Mouse (Mus musculus): ENCODE measurements around the gene Gadd45b. TPM values are rescaled to one million over a fixed set of nuclear protein-coding genes. Genes with fewer than 3 reads are reported as not detected.

Gene Gadd45b
- total and polyA plus RNA-seq, 3 experiments = 14.9 to 52.5 (median 24.4) TPM

DNA sequence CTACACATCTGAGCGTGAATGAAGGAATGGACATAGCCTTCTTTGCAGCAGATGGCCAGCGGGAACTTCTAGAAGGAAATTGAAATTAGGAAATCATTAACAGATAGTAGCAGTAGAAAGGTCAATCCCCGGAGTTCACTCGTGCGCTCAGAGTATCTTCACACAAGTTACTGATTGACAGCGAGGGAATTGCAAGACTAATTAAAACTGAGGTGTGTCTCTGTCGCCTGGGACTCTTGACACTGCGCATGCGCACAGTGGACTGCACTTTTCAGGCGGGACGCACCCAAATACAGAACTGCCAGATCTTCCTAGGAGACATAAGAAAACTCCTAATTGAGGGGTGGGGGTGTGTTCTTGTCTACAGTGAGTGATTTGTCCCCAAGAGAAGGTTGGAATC is 45.6 kb downstream of the Gadd45b start:
- H3K4me3 ChIP-seq (replicated peaks in 1 of 3; ENCODE audit: low read depth in 2 of 3, low read length in 2 of 3, poor library complexity in 1 of 3) = no peak overlapping the region
- in situ Hi-C loops (cut with MboI; ENCODE audit: low pct_ligation_motif_present, low pct_unique_long_range_greater_than_20kb, low sequenced_read_pairs) (no loop called here), dilution Hi-C loops (cut with MboI; ENCODE audit: extremely low pct_ligation_motif_present, extremely low pct_unique_long_range_greater_than_20kb, low sequenced_read_pairs) (no loop called here)
- no peak for DNase-seq (ENCODE audit: extremely low read depth)
- no peaks in the 10 kb centered on the region for H3K36me3 ChIP-seq (replicated peaks in 1 of 2; ENCODE audit: control insufficient read depth in 1 of 2, insufficient read depth in 1 of 2, low read length in 1 of 2)
- H3K79me2 ChIP-seq (replicated peaks; ENCODE audit: control insufficient read depth, extremely low read depth, insufficient read depth, poor library complexity, severe bottlenecking) = no peaks in the 10 kb centered on the region
- no peak for TF ChIP-seq UBTF (IDR thresholded peaks at IDR 0.05; ENCODE audit: low read depth, low read length)
- TF ChIP-seq IRF4 (IDR thresholded peaks at IDR 0.05; ENCODE audit: low read depth, low read length) = no peak
- TF ChIP-seq ZNF384 (IDR thresholded peaks at IDR 0.05; ENCODE audit: low read depth, low read length) = no peak
- no peak for TF ChIP-seq CTCF (conservative IDR thresholded peaks at IDR 0.05 in 1 of 2, IDR thresholded peaks at IDR 0.05 in 1 of 2; ENCODE audit: low read depth in 2 of 2, low read length in 2 of 2)
- no peak for TF ChIP-seq ZMIZ1 (IDR thresholded peaks at IDR 0.05; ENCODE audit: low read depth, low read length)
- TF ChIP-seq JUND (conservative IDR thresholded peaks at IDR 0.05; ENCODE audit: low read depth, low read length) = no peak
- no peak for TF ChIP-seq POLR2AphosphoS2 (IDR thresholded peaks at IDR 0.05; ENCODE audit: low read depth, low read length)
- TF ChIP-seq MEF2A (IDR thresholded peaks at IDR 0.05; ENCODE audit: borderline replicate concordance, low read depth, low read length) = no peak
- TF ChIP-seq ETS1 (conservative IDR thresholded peaks at IDR 0.05; ENCODE audit: low read depth, low read length) = no peak
- TF ChIP-seq CHD1 (IDR thresholded peaks at IDR 0.05; ENCODE audit: low read depth, low read length) = no peak
- TF ChIP-seq HCFC1 (IDR thresholded peaks at IDR 0.05; ENCODE audit: low read depth, low read length) = no peak
- TF ChIP-seq ZC3H11A (IDR thresholded peaks at IDR 0.05; ENCODE audit: low read depth, low read length) = no peak
- TF ChIP-seq NELFE (IDR thresholded peaks at IDR 0.05; ENCODE audit: low read depth, low read length) = no peak
- TF ChIP-seq KAT2A (IDR thresholded peaks at IDR 0.05; ENCODE audit: insufficient replicate concordance, low read length) = no peak
- H3K4me1 ChIP-seq (ENCODE audit: control insufficient read depth in 1 of 2, insufficient read depth in 2 of 2) = no peaks in the 10 kb centered on the region; a peak in 1 of 4 replicates
- no peaks in the 10 kb centered on the region for H3K27me3 ChIP-seq (replicated peaks)
- no peak overlapping the region for H3K9ac ChIP-seq (ENCODE audit: insufficient read depth, low read depth)
- no peak overlapping the region for H3K27ac ChIP-seq (ENCODE audit: insufficient read depth, low read depth)
- H3K4me2 ChIP-seq (ENCODE audit: insufficient read depth, low read depth, poor library complexity, severe bottlenecking) = no peak overlapping the region
- peaks cover 7% of the 10 kb centered on the region for H3K9me3 ChIP-seq (replicated peaks; ENCODE audit: low read length)

GRCm38 (mm10) chr10:80981564-80982112 is 51.8 kb downstream of the Gadd45b start:
- H3K9ac ChIP-seq (ENCODE audit: insufficient read depth, low read depth) = no peak overlapping the region
- peaks cover 15 to 36% of the 10 kb centered on the region in 2 experiments for H3K4me1 ChIP-seq (ENCODE audit: control insufficient read depth in 1 of 2, insufficient read depth in 2 of 2)
- TF ChIP-seq SMC3 (IDR thresholded peaks at IDR 0.05; ENCODE audit: low read depth, low read length) = peak; percentile 43
- no peak for TF ChIP-seq POLR2AphosphoS2 (IDR thresholded peaks at IDR 0.05; ENCODE audit: low read depth, low read length)
- TF ChIP-seq RAD21 (IDR thresholded peaks at IDR 0.05; ENCODE audit: low read depth, low read length) = peak; percentile 51
- no peak for TF ChIP-seq MXI1 (IDR thresholded peaks at IDR 0.05; ENCODE audit: low read depth, low read length)
- peak in 1 of 2 experiments; percentile 60; a peak in 2 of 4 replicates for TF ChIP-seq CTCF (conservative IDR thresholded peaks at IDR 0.05 in 1 of 2, IDR thresholded peaks at IDR 0.05 in 1 of 2; ENCODE audit: low read depth in 2 of 2, low read length in 2 of 2)
- no peak for TF ChIP-seq KAT2A (IDR thresholded peaks at IDR 0.05; ENCODE audit: insufficient replicate concordance, low read length)
- peaks cover 7% of the 10 kb centered on the region for H3K27me3 ChIP-seq (replicated peaks)
- no peaks in the 10 kb centered on the region for H3K36me3 ChIP-seq (replicated peaks in 1 of 2; ENCODE audit: control insufficient read depth in 1 of 2, insufficient read depth in 1 of 2, low read length in 1 of 2)
- H3K9me3 ChIP-seq (replicated peaks; ENCODE audit: low read length) = peaks cover 3% of the 10 kb centered on the region
- no peak overlapping the region for H3K27ac ChIP-seq (ENCODE audit: insufficient read depth, low read depth)
- H3K4me3 ChIP-seq (replicated peaks in 1 of 3; ENCODE audit: low read depth in 2 of 3, low read length in 2 of 3, poor library complexity in 1 of 3) = no peak overlapping the region
- DNase-seq (ENCODE audit: extremely low read depth) = no peak
- dilution Hi-C loops (cut with MboI; ENCODE audit: extremely low pct_ligation_motif_present, extremely low pct_unique_long_range_greater_than_20kb, low sequenced_read_pairs) (no loop called here), in situ Hi-C loops (cut with MboI; ENCODE audit: low pct_ligation_motif_present, low pct_unique_long_range_greater_than_20kb, low sequenced_read_pairs) (no loop called here)
- no peaks in the 10 kb centered on the region for H3K79me2 ChIP-seq (replicated peaks; ENCODE audit: control insufficient read depth, extremely low read depth, insufficient read depth, poor library complexity, severe bottlenecking)
- H3K4me2 ChIP-seq (ENCODE audit: insufficient read depth, low read depth, poor library complexity, severe bottlenecking) = no peak overlapping the region

Other genes with a start within 250 kb of the Gadd45b start
Only the 20 nearest of the 25 such genes appear.
- 48.1 and 49.4 TPM in 2 replicates for gene Ap3d1, start 187.8 kb upstream of the Gadd45b start, total RNA-seq (2012; rRNA removed)
- gene Ap3d1, start 187.8 kb upstream of the Gadd45b start, total RNA-seq (2014; rRNA removed) = 24.2 and 28.4 TPM in 2 replicates
- gene Ap3d1, start 187.8 kb upstream of the Gadd45b start, polyA plus RNA-seq (2012; ENCODE audit: insufficient read length, low read depth) = 46.5 and 57.0 TPM in 2 replicates
- gene Dot1l, start 174.9 kb upstream of the Gadd45b start, total RNA-seq (2012; rRNA removed) = 13.3 and 15.5 TPM in 2 replicates
- gene Dot1l, start 174.9 kb upstream of the Gadd45b start, total RNA-seq (2014; rRNA removed) = 2.7 and 3.3 TPM in 2 replicates
- gene Dot1l, start 174.9 kb upstream of the Gadd45b start, polyA plus RNA-seq (2012; ENCODE audit: insufficient read length, low read depth) = 30.9 and 43.8 TPM in 2 replicates
- gene Sf3a2, start 131.9 kb upstream of the Gadd45b start, total RNA-seq (2012; rRNA removed) = 29.0 and 36.5 TPM in 2 replicates
- gene Sf3a2, start 131.9 kb upstream of the Gadd45b start, total RNA-seq (2014; rRNA removed) = 7.8 and 12.4 TPM in 2 replicates
- gene Sf3a2, start 131.9 kb upstream of the Gadd45b start, polyA plus RNA-seq (2012; ENCODE audit: insufficient read length, low read depth) = 136 and 153 TPM in 2 replicates
- gene Plekhj1, start 131.4 kb upstream of the Gadd45b start, total RNA-seq (2012; rRNA removed) = 63.8 and 81.8 TPM in 2 replicates
- 51.5 and 63.4 TPM in 2 replicates for gene Plekhj1, start 131.4 kb upstream of the Gadd45b start, total RNA-seq (2014; rRNA removed)
- gene Plekhj1, start 131.4 kb upstream of the Gadd45b start, polyA plus RNA-seq (2012; ENCODE audit: insufficient read length, low read depth) = 119 and 123 TPM in 2 replicates
- 0.59 and 0.71 TPM in 2 replicates for gene Amh, start 124.8 kb upstream of the Gadd45b start, total RNA-seq (2012; rRNA removed)
- gene Amh, start 124.8 kb upstream of the Gadd45b start, total RNA-seq (2014; rRNA removed) = 0.43 TPM in 1 of 2 replicates, not detected in the other
- 0.78 and 1.1 TPM in 2 replicates for gene Amh, start 124.8 kb upstream of the Gadd45b start, polyA plus RNA-seq (2012; ENCODE audit: insufficient read length, low read depth)
- 0.34 and 0.72 TPM in 2 replicates for gene Jsrp1, start 116.6 kb upstream of the Gadd45b start, total RNA-seq (2012; rRNA removed)
- 0.30 and 0.35 TPM in 2 replicates for gene Jsrp1, start 116.6 kb upstream of the Gadd45b start, total RNA-seq (2014; rRNA removed)
- 0.95 and 1.1 TPM in 2 replicates for gene Jsrp1, start 116.6 kb upstream of the Gadd45b start, polyA plus RNA-seq (2012; ENCODE audit: insufficient read length, low read depth)
- gene Oaz1, start 103.4 kb upstream of the Gadd45b start, total RNA-seq (2012; rRNA removed) = 899 and 966 TPM in 2 replicates
- 792 and 1,081 TPM in 2 replicates for gene Oaz1, start 103.4 kb upstream of the Gadd45b start, total RNA-seq (2014; rRNA removed)
- gene Oaz1, start 103.4 kb upstream of the Gadd45b start, polyA plus RNA-seq (2012; ENCODE audit: insufficient read length, low read depth) = 646 and 664 TPM in 2 replicates
- gene Lingo3, start 86.0 kb upstream of the Gadd45b start, total RNA-seq (2012; rRNA removed) = 0.08 and 0.21 TPM in 2 replicates
- gene Lingo3, start 86.0 kb upstream of the Gadd45b start, total RNA-seq (2014; rRNA removed) = not detected in 2 replicates
- gene Lingo3, start 86.0 kb upstream of the Gadd45b start, polyA plus RNA-seq (2012; ENCODE audit: insufficient read length, low read depth) = not detected in 2 replicates
- 374 and 409 TPM in 2 replicates for gene Lsm7, start 74.9 kb upstream of the Gadd45b start, total RNA-seq (2012; rRNA removed)
- gene Lsm7, start 74.9 kb upstream of the Gadd45b start, total RNA-seq (2014; rRNA removed) = 411 and 435 TPM in 2 replicates
- 171 and 198 TPM in 2 replicates for gene Lsm7, start 74.9 kb upstream of the Gadd45b start, polyA plus RNA-seq (2012; ENCODE audit: insufficient read length, low read depth)
- 19.0 and 23.7 TPM in 2 replicates for gene Sppl2b, start 74.8 kb upstream of the Gadd45b start, total RNA-seq (2012; rRNA removed)
- gene Sppl2b, start 74.8 kb upstream of the Gadd45b start, total RNA-seq (2014; rRNA removed) = 12.3 and 13.8 TPM in 2 replicates
- 24.1 and 30.0 TPM in 2 replicates for gene Sppl2b, start 74.8 kb upstream of the Gadd45b start, polyA plus RNA-seq (2012; ENCODE audit: insufficient read length, low read depth)
- gene Tmprss9, start 58.2 kb upstream of the Gadd45b start, total RNA-seq (2012; rRNA removed) = 0.04 TPM in 1 of 2 replicates, not detected in the other
- not detected in 2 replicates for gene Tmprss9, start 58.2 kb upstream of the Gadd45b start, total RNA-seq (2014; rRNA removed)
- gene Tmprss9, start 58.2 kb upstream of the Gadd45b start, polyA plus RNA-seq (2012; ENCODE audit: insufficient read length, low read depth) = 0.07 TPM in 1 of 2 replicates, not detected in the other
- 279 and 313 TPM in 2 replicates for gene Timm13, start 29.1 kb upstream of the Gadd45b start, total RNA-seq (2012; rRNA removed)
- 137 and 139 TPM in 2 replicates for gene Timm13, start 29.1 kb upstream of the Gadd45b start, total RNA-seq (2014; rRNA removed)
- 292 and 344 TPM in 2 replicates for gene Timm13, start 29.1 kb upstream of the Gadd45b start, polyA plus RNA-seq (2012; ENCODE audit: insufficient read length, low read depth)
- gene Lmnb2, start 11.8 kb upstream of the Gadd45b start, total RNA-seq (2012; rRNA removed) = 23.6 and 25.8 TPM in 2 replicates
- 22.2 and 23.7 TPM in 2 replicates for gene Lmnb2, start 11.8 kb upstream of the Gadd45b start, total RNA-seq (2014; rRNA removed)
- gene Lmnb2, start 11.8 kb upstream of the Gadd45b start, polyA plus RNA-seq (2012; ENCODE audit: insufficient read length, low read depth) = 20.7 and 23.6 TPM in 2 replicates
- gene Gng7, start 84.9 kb downstream of the Gadd45b start, total RNA-seq (2012; rRNA removed) = 0.46 and 0.47 TPM in 2 replicates
- not detected in 2 replicates for gene Gng7, start 84.9 kb downstream of the Gadd45b start, total RNA-seq (2014; rRNA removed)
- gene Gng7, start 84.9 kb downstream of the Gadd45b start, polyA plus RNA-seq (2012; ENCODE audit: insufficient read length, low read depth) = 0.24 and 0.68 TPM in 2 replicates
- not detected in 2 replicates for gene Diras1, start 95.6 kb downstream of the Gadd45b start, total RNA-seq (2012; rRNA removed)
- not detected in 2 replicates for gene Diras1, start 95.6 kb downstream of the Gadd45b start, total RNA-seq (2014; rRNA removed)
- not detected in 2 replicates for gene Diras1, start 95.6 kb downstream of the Gadd45b start, polyA plus RNA-seq (2012; ENCODE audit: insufficient read length, low read depth)
- gene Slc39a3, start 107.4 kb downstream of the Gadd45b start, total RNA-seq (2012; rRNA removed) = 6.3 and 7.2 TPM in 2 replicates
- gene Slc39a3, start 107.4 kb downstream of the Gadd45b start, total RNA-seq (2014; rRNA removed) = 3.5 and 3.9 TPM in 2 replicates
- 4.2 and 4.3 TPM in 2 replicates for gene Slc39a3, start 107.4 kb downstream of the Gadd45b start, polyA plus RNA-seq (2012; ENCODE audit: insufficient read length, low read depth)
- gene Sgta, start 130.1 kb downstream of the Gadd45b start, total RNA-seq (2012; rRNA removed) = 104 and 110 TPM in 2 replicates
- 61.1 and 67.6 TPM in 2 replicates for gene Sgta, start 130.1 kb downstream of the Gadd45b start, total RNA-seq (2014; rRNA removed)
- 118 and 123 TPM in 2 replicates for gene Sgta, start 130.1 kb downstream of the Gadd45b start, polyA plus RNA-seq (2012; ENCODE audit: insufficient read length, low read depth)
- 123 and 136 TPM in 2 replicates for gene Thop1, start 140.0 kb downstream of the Gadd45b start, total RNA-seq (2012; rRNA removed)
- 70.9 and 81.1 TPM in 2 replicates for gene Thop1, start 140.0 kb downstream of the Gadd45b start, total RNA-seq (2014; rRNA removed)
- 94.5 and 105 TPM in 2 replicates for gene Thop1, start 140.0 kb downstream of the Gadd45b start, polyA plus RNA-seq (2012; ENCODE audit: insufficient read length, low read depth)
- not detected in 2 replicates for gene Creb3l3, start 168.8 kb downstream of the Gadd45b start, total RNA-seq (2012; rRNA removed)
- not detected in 2 replicates for gene Creb3l3, start 168.8 kb downstream of the Gadd45b start, total RNA-seq (2014; rRNA removed)
- gene Creb3l3, start 168.8 kb downstream of the Gadd45b start, polyA plus RNA-seq (2012; ENCODE audit: insufficient read length, low read depth) = 0.13 TPM in 1 of 2 replicates, not detected in the other
- 127 and 146 TPM in 2 replicates for gene Map2k2, start 175.8 kb downstream of the Gadd45b start, total RNA-seq (2012; rRNA removed)
- 67.2 and 79.2 TPM in 2 replicates for gene Map2k2, start 175.8 kb downstream of the Gadd45b start, total RNA-seq (2014; rRNA removed)
- gene Map2k2, start 175.8 kb downstream of the Gadd45b start, polyA plus RNA-seq (2012; ENCODE audit: insufficient read length, low read depth) = 120 and 130 TPM in 2 replicates

Measured in CH12.LX (cell line).